Mouse (Mus musculus): ENCODE results near the gene Fam160a1. TPM values are rescaled to one million over a fixed set of nuclear protein-coding genes. Genes with fewer than 3 reads are reported as not detected.

Fam160a1 gene
- polyA plus RNA-seq, 1 experiment: 2.5 TPM

GRCm38 (mm10) chr3:85679960-85680359 lies 137.1 kb downstream of the Fam160a1 start:
- H3K4me1 ChIP-seq (ENCODE audit: control insufficient read depth, insufficient read depth, low read length): peaks cover 10% of the 10 kb centered on the region
- no peak for TF ChIP-seq POLR2A (IDR thresholded peaks at IDR 0.05; ENCODE audit: extremely low read depth, insufficient read depth, low read length)
- TF ChIP-seq CTCF (IDR thresholded peaks at IDR 0.05; ENCODE audit: extremely low read depth, insufficient read depth, low read length): no peak
- H3K4me3 ChIP-seq (ENCODE audit: insufficient read depth, low read length): no peak overlapping the region
- H3K27ac ChIP-seq (ENCODE audit: insufficient read depth, low read length): no peak overlapping the region

DNA sequence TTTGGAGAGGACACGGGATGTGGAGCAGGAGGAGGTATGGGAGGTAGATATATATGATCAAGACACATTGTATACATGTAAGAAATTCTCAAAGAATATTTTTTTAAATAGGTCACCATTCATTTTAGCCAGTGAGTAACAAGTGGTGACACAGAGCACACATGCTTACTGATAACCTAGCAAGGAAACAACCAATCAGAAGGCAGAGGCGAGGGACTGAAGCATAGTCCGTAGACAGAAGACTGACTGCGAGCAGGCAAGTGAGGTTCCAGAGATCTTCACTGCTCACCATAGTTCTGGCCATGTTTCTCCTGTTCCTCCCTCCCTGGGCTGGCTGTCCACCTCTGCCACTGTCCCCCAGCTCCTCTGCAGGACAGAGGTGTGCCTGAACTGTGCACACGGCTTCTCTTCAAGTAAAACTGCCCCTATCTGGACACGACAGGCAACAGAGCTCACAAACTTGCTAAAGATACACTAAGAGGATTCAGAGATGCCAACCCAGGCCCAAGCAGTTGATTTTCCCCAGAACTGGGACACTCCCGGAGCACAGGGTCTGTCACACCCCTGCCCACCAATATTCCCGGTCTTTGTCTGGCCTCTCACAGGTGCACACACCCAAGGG lies 137.7 kb downstream of the Fam160a1 start:
- Histone ChIP-seq H3K27ac (ENCODE audit: insufficient read depth, low read length) (no peak overlapping the region), H3K4me1 (ENCODE audit: control insufficient read depth, insufficient read depth, low read length) (peaks cover 10% of the 10 kb centered on the region), H3K4me3 (ENCODE audit: insufficient read depth, low read length) (no peak overlapping the region)
- no peak for TF ChIP-seq POLR2A (IDR thresholded peaks at IDR 0.05; ENCODE audit: extremely low read depth, insufficient read depth, low read length)
- no peak for TF ChIP-seq CTCF (IDR thresholded peaks at IDR 0.05; ENCODE audit: extremely low read depth, insufficient read depth, low read length)

DNA sequence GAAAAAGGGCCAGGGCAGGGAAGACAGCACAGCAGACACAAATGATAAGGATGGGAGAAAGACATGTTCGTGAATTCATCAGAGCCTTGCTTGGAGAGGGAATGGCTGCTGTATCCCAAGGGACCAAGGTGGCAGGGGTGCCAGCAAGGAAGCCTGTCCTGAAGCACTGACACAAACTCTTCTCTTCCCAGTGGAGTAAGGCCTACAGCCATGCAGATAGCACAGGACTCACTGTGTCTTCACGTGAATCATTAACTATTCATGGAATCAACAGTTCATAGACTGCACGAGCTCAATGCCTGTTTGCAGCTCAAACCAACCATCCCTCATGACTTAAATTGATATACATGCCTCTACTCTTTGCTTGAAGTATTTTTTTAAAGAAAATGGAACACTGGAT lies 139.1 kb downstream of the Fam160a1 start:
- 0 out of 2 replicates have a peak overlapping the region, but pooled peaks have one; percentile 7 for H3K27ac ChIP-seq (ENCODE audit: insufficient read depth, low read length)
- TF ChIP-seq POLR2A (IDR thresholded peaks at IDR 0.05; ENCODE audit: extremely low read depth, insufficient read depth, low read length) (no peak), CTCF (IDR thresholded peaks at IDR 0.05; ENCODE audit: extremely low read depth, insufficient read depth, low read length) (no peak)

DNA sequence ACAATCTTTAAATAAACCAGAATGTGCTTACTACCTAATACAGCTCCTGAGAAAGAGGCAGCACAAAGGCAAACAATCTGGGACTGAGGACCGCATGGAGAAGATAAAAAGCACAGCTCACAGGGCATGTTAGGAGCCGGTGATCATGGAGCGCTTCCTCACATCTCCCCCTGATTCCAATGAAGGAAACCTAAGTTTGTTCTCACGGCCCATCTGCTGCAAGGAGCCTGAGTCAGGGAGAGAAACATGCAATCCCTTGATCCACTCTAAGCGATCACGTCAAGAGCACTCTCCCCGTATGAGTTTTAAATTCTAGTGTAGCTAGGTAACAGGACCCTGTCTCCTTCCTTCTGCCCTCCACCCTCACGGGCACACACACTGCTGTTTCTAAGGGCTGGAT lies 140.0 kb downstream of the Fam160a1 start:
- Histone ChIP-seq H3K27ac (ENCODE audit: insufficient read depth, low read length) (peak overlapping the region; percentile 14; the same call in 1 of the 2 replicates), H3K4me3 (ENCODE audit: insufficient read depth, low read length) (no peak overlapping the region), H3K4me1 (ENCODE audit: control insufficient read depth, insufficient read depth, low read length) (peaks cover 9% of the 10 kb centered on the region)
- TF ChIP-seq CTCF (IDR thresholded peaks at IDR 0.05; ENCODE audit: extremely low read depth, insufficient read depth, low read length) (no peak), POLR2A (IDR thresholded peaks at IDR 0.05; ENCODE audit: extremely low read depth, insufficient read depth, low read length) (no peak)

More for the DNA sequence above, 139.1 kb downstream of the Fam160a1 start:
- H3K4me1 ChIP-seq (ENCODE audit: control insufficient read depth, insufficient read depth, low read length): peaks cover 9% of the 10 kb centered on the region
- H3K4me3 ChIP-seq (ENCODE audit: insufficient read depth, low read length): no peak overlapping the region

DNA sequence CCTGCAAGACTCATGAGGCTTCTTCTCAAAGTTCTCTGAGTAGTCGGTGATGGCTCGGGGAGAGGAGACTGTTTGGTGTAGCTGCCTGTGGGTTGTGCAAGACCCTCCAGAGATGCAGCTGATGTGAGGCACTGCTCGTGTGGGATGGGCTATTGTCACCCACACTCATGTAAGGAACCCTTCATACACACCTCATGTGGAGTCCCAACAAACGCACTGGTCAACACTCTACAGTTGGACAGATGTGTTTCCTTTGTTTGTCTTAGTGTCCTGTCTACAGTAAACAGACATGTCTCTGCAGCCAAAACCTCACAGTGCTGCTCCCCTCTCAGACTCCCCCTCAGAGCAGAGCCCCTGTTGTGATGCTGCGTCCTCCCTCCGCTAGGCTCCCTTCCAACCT lies 147.2 kb downstream of the Fam160a1 start:
- no peak for TF ChIP-seq CTCF (IDR thresholded peaks at IDR 0.05; ENCODE audit: extremely low read depth, insufficient read depth, low read length)
- Histone ChIP-seq H3K4me3 (ENCODE audit: insufficient read depth, low read length) (no peak overlapping the region), H3K4me1 (ENCODE audit: control insufficient read depth, insufficient read depth, low read length) (peaks cover 5% of the 10 kb centered on the region), H3K27ac (ENCODE audit: insufficient read depth, low read length) (no peak overlapping the region)

DNA sequence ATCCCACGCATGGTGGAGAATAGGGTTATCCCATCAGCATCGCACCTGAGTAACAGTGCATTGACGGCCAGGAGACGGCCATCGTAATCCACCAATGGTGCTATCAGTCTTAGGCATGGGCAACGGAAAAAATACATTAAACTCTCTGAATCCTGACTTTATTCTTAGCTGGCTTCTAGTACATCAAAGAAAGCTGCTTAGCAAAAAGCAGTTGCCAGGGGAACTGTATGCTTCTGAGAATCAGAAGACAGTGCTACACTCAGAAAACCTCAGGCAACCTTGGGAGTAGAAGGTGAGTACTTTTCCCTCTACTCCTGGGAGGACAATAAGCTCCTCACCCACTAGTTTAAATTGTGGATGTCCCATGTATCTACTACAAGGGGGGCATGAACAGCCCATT lies 149.4 kb downstream of the Fam160a1 start:
- no peak overlapping the region for H3K4me3 ChIP-seq (ENCODE audit: insufficient read depth, low read length)
- H3K27ac ChIP-seq (ENCODE audit: insufficient read depth, low read length): peak overlapping the region; percentile 30
- peaks cover 12% of the 10 kb centered on the region for H3K4me1 ChIP-seq (ENCODE audit: control insufficient read depth, insufficient read depth, low read length)
- TF ChIP-seq CTCF (IDR thresholded peaks at IDR 0.05; ENCODE audit: extremely low read depth, insufficient read depth, low read length) (no peak), POLR2A (IDR thresholded peaks at IDR 0.05; ENCODE audit: extremely low read depth, insufficient read depth, low read length) (no peak)

DNA sequence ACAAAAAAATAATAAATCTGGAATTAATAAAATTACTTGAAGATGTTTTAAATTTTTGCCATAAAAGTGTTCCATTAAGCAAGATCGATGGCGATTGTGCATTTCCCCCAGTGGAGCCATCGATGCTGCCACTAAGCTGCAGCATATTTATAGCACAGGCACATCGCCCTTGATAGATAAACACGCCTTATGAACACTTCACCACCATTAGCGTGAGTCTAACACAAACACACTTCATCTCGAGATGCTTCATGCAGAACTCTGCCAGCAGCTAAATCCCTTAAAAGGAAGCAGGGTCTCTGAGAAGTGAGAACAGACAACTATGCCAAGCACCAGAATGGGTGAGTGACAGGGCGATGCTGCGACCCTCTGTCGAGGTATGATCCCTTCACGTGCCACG lies 150.4 kb downstream of the Fam160a1 start:
- no peak overlapping the region for H3K4me3 ChIP-seq (ENCODE audit: insufficient read depth, low read length)
- H3K4me1 ChIP-seq (ENCODE audit: control insufficient read depth, insufficient read depth, low read length): peaks cover 15% of the 10 kb centered on the region
- TF ChIP-seq POLR2A (IDR thresholded peaks at IDR 0.05; ENCODE audit: extremely low read depth, insufficient read depth, low read length): no peak
- 0 out of 2 replicates have a peak overlapping the region, but pooled peaks have one; percentile 30 for H3K27ac ChIP-seq (ENCODE audit: insufficient read depth, low read length)

DNA sequence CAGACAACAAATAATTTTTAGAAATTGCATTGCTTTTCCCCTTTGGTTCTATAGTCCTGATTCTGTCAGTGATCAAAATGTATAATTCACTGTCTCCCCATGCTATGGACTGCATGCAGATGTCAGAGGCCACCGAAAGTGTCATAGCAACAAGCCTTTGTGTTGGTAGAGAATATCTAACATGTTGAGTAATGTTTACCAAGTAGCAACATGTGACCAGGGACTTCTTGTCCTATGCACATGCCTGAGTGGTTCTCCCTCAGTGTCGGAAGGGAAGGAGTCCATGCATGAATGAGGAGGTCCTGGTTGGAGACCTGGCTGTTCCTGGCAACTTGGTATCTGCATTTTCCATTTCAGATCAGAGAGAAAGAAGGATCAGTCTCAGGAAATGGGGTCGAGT lies 150.9 kb downstream of the Fam160a1 start:
- H3K4me3 ChIP-seq (ENCODE audit: insufficient read depth, low read length): no peak overlapping the region
- TF ChIP-seq CTCF (IDR thresholded peaks at IDR 0.05; ENCODE audit: extremely low read depth, insufficient read depth, low read length): no peak
- no peak for TF ChIP-seq POLR2A (IDR thresholded peaks at IDR 0.05; ENCODE audit: extremely low read depth, insufficient read depth, low read length)
- H3K27ac ChIP-seq (ENCODE audit: insufficient read depth, low read length): no peak overlapping the region
- peaks cover 19% of the 10 kb centered on the region for H3K4me1 ChIP-seq (ENCODE audit: control insufficient read depth, insufficient read depth, low read length)

GRCm38 (mm10) chr3:85664591-85665171 lies 152.4 kb downstream of the Fam160a1 start:
- H3K27ac ChIP-seq (ENCODE audit: insufficient read depth, low read length): peak overlapping the region; percentile 84
- H3K4me1 ChIP-seq (ENCODE audit: control insufficient read depth, insufficient read depth, low read length): peaks cover 20% of the 10 kb centered on the region
- H3K4me3 ChIP-seq (ENCODE audit: insufficient read depth, low read length): no peak overlapping the region
- no peak for TF ChIP-seq CTCF (IDR thresholded peaks at IDR 0.05; ENCODE audit: extremely low read depth, insufficient read depth, low read length)

- Histone ChIP-seq H3K4me1 (ENCODE audit: control insufficient read depth, insufficient read depth, low read length) (peaks cover 22% of the 10 kb centered on the region), H3K4me3 (ENCODE audit: insufficient read depth, low read length) (no peak overlapping the region), H3K27ac (ENCODE audit: insufficient read depth, low read length) (peak overlapping the region; percentile 84)
- TF ChIP-seq CTCF (IDR thresholded peaks at IDR 0.05; ENCODE audit: extremely low read depth, insufficient read depth, low read length) (no peak), POLR2A (IDR thresholded peaks at IDR 0.05; ENCODE audit: extremely low read depth, insufficient read depth, low read length) (no peak)
Measured at GRCm38 (mm10) chr3:85663826-85664225, 153.3 kb downstream of the Fam160a1 start.

Measured in cortical plate, adult 2 months (tissue).